Mouse (Mus musculus): ENCODE results near the gene Vegfa.

Gene Vegfa

GRCm38 (mm10) chr17:46032257-46032991 is at the start of gene Vegfa:
Vegfa (minus strand) TSS chr17:46032369.
- peak; percentile 77 for DNase-seq (ENCODE audit: low read depth, low spot score)

- no peak for DNase-seq (ENCODE audit: low read depth, low spot score)
Observed at GRCm38 (mm10) chr17:46081657-46082056, 49.5 kb upstream of the Vegfa start.

GRCm38 (mm10) chr17:46081042-46081441 is 48.9 kb upstream of the Vegfa start:
- no peak for DNase-seq (ENCODE audit: low read depth, low spot score)

GRCm38 (mm10) chr17:46080388-46080787 is 48.2 kb upstream of the Vegfa start:
- no peak for DNase-seq (ENCODE audit: low read depth, low spot score)

- DNase-seq (ENCODE audit: low read depth, low spot score), result no peak
Observed at GRCm38 (mm10) chr17:46079037-46079436, 46.9 kb upstream of the Vegfa start.

- no peak for DNase-seq (ENCODE audit: low read depth, low spot score)
Observed at GRCm38 (mm10) chr17:46077921-46078534, 45.9 kb upstream of the Vegfa start.

GRCm38 (mm10) chr17:46076260-46076551 is 44.0 kb upstream of the Vegfa start:
- DNase-seq (ENCODE audit: low read depth, low spot score), result no peak

- no peak for DNase-seq (ENCODE audit: low read depth, low spot score)
Observed at GRCm38 (mm10) chr17:46075551-46076259, 43.5 kb upstream of the Vegfa start.

GRCm38 (mm10) chr17:46075116-46075485 is 42.9 kb upstream of the Vegfa start:
- DNase-seq (ENCODE audit: low read depth, low spot score), result no peak

- DNase-seq (ENCODE audit: low read depth, low spot score), result no peak
Observed at GRCm38 (mm10) chr17:46074398-46075115, 42.4 kb upstream of the Vegfa start.

GRCm38 (mm10) chr17:46073730-46074301 is 41.6 kb upstream of the Vegfa start:
- DNase-seq (ENCODE audit: low read depth, low spot score), result no peak

GRCm38 (mm10) chr17:46071531-46071930 is 39.4 kb upstream of the Vegfa start:
- no peak for DNase-seq (ENCODE audit: low read depth, low spot score)

- no peak for DNase-seq (ENCODE audit: low read depth, low spot score)
Observed at GRCm38 (mm10) chr17:46070046-46070445, 37.9 kb upstream of the Vegfa start.

GRCm38 (mm10) chr17:46063974-46064312 is 31.8 kb upstream of the Vegfa start:
- no peak for DNase-seq (ENCODE audit: low read depth, low spot score)

GRCm38 (mm10) chr17:46063283-46063973 is 31.3 kb upstream of the Vegfa start:
- DNase-seq (ENCODE audit: low read depth, low spot score), result no peak

GRCm38 (mm10) chr17:46060253-46060652 is 28.1 kb upstream of the Vegfa start:
- no peak for DNase-seq (ENCODE audit: low read depth, low spot score)

GRCm38 (mm10) chr17:46059226-46059825 is 27.2 kb upstream of the Vegfa start:
- DNase-seq (ENCODE audit: low read depth, low spot score), result no peak

- no peak for DNase-seq (ENCODE audit: low read depth, low spot score)
Observed at GRCm38 (mm10) chr17:46056288-46056687, 24.1 kb upstream of the Vegfa start.

GRCm38 (mm10) chr17:46055736-46056135 is 23.6 kb upstream of the Vegfa start:
- DNase-seq (ENCODE audit: low read depth, low spot score), result no peak

GRCm38 (mm10) chr17:46053291-46053842 is 21.2 kb upstream of the Vegfa start:
- DNase-seq (ENCODE audit: low read depth, low spot score), result no peak

- no peak for DNase-seq (ENCODE audit: low read depth, low spot score)
Observed at GRCm38 (mm10) chr17:46052146-46052545, 20.0 kb upstream of the Vegfa start.
